Mouse (Mus musculus) granulocyte monocyte progenitor cell, adult 5-6 weeks (primary cell): ENCODE data around the gene Fezf1. TPM values are rescaled to one million over a fixed set of nuclear protein-coding genes. Genes with fewer than 3 reads are reported as not detected.

Source experiments
- ATAC-seq: replicated peaks from 2 replicates; pipeline ENCODE4 v1.8.0; 2016; ENCODE audit warnings: mild to moderate bottlenecking, moderate TSS enrichment, inconsistent platforms; ENCODE audit not compliant: poor library complexity, severe bottlenecking
- total RNA-seq, 2 experiments: library from RNA; stranded (forward) in 1 of 2; stranded (reverse) in 1 of 2; fragments of 200-712, 200-1000 nt in 1 of 2; fragments of >200 nt in 1 of 2; fragmentation: Nextera tagmentation in 1 of 2; gene quantifications; 2 replicates each; pipeline ENCODE4 v1.2.3; 2014 to 2017

Fezf1 gene
- total RNA-seq, 2 experiments from 2014 or later, result not detected

DNA sequence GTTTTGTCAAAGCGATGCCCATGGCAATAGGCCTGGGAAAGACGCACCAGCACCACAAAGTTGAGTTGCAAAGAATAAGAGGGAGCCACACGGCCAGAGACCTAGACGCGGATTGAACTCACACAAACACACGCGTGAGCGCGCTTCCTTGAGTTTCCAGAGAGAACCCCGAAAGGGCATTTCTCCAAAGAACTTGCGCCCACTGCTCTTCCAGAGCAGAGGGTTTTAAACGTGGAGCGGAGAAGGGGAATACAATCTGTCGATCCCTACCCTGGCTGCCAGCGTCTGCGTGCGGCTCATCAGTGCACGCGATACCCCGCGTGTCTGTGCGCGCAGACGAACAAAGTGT lies 865 bp upstream of the Fezf1 start:
- ATAC-seq, result no peak

DNA sequence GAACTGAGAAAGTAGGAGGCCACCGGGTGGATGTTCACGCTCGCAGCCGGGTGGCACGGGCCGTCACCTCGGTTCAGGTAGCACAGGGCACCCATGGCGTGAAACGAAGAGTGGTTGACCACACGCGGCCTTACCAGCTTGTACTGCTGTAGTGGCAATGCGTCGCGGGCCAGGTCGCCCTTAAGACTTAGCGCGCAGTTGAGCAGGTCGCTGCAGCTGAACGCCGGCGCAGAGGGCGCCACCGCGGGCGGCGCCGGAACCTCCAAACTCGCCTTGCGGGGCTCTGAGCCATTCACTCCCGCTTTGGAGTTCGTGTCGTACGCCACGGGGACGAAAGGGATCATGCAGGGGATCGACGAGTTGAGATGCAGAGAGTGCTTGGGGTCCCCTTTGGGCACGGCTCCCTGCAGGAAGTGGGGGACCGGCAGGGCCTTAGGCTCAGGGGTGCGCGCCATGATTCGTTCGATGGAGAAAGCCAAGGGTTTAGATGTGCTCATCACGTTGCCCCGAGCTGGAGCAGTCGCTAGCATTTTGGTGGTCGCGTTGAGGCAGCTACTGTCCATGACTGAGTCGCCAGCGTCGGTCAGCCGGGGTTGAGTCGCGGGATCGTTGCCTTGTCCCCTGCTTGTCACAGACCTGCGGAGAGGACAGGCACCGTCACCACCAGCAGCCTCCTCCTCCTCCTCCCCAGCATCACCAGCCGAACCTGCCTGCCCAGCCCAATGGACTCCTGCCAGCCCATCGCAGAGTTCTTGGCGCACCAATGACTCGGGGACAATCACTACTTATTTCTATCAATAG lies 450 bp downstream of the Fezf1 start:
- peak; percentile 26; the same call in 1 of the 2 replicates for ATAC-seq

DNA sequence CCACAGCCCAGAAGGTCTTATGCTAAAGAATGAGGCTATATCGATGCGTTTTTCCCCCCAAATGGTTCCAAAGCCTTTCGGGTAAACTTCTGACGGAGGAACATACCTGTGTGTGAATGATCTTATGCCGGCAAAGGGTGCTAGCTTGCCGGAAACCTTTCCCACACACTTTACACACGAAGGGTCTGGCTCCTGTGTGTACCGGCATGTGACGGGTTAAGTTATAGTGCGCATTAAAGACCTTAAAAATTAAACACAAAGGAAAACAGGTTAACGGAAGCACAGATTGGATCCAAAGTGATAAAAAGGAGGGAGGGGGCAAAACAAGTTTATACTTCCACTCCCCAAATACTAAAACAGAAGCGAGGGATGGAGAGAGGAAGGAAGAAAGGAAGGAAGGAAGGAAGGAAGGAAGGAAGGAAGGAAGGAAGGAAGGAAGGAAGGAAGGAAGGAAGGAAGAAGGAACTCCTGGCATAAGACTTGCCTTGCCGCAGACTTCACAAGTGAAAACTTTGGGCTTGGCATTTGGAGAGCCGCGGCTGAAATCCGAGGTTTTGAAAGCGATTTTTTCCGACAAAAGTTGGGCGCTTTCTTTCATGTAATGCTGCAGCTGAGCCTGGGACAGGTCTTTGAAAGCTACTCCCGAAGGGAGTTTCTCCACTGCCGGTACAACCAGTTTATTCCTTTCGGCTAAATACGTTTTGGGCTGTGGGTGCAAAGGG lies 1.2 kb downstream of the Fezf1 start:
- no peak for ATAC-seq

DNA sequence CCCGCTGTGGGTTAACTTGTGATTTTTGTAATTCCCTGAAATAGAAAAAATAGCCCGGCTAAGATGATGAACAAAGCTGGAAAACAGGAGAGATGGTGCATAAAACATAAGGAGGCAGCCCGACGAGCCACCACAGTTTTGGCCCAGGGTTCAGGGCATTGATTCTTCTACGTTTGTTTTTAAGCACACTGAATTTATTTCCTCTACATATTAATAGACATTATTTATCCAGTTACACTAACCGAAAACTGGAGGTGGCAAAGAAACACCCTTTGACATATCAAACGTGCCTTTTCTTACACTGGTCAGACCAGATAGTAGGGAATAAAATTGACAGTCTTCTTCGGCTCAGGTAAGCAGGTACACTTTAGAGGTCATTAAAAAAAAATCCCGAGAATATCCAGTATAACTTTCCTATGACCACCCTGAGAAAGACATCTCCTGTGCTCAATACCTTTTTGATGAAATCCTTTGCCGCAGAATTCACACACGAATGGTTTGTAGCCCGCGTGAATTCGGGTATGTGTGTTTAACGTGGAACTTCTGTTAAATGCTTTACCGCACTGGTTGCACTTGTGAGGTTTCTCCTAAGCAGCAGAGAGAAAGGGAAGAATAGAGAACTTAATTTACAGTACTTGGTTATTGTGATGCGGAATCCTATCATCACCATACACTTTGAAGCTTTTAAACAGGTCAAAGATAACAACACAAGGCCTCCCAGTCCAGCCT lies 1.9 kb downstream of the Fezf1 start:
- ATAC-seq, result no peak

DNA sequence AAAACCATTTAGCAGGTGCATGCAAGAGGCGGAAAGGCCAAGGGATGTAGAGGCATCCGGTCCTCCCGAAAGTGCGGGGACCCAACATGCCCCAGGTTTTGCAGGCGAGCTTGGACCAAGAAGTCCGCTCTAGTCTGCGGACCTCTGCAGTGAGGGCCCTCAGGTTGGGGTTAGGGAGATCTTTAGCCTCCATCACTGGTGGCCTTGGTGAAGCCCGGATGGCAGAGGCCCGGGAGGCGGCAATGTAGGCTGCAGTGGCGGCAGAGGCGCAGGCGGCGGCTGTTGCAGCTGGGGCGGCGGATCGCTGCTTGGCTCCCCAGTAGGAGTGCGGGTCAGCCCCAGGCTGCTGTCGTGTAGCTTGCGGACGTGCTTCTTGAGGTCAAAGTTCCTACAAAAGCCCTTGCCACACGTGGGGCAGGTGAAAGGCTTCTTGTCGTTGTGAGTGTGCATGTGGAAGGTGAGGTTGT lies 2.6 kb downstream of the Fezf1 start:
- no peak for ATAC-seq

DNA sequence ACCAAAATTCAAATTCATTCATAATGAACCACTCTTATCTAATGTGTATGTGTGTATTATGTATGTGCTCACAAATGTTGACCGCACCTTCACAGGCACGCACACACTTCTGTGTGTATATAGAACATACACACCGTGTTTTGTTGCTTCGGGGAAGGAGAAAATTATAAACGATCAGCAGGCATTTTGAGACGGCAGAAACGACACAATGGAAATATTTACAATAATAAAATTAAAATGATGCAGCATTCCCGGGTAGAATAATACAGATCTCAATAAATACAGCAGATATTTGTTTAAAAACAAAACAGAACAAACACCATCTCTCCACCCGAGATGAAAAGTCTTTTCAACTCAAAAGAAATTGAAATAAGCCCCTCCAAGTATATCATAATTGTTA lies 3.0 kb downstream of the Fezf1 start:
- no peak for ATAC-seq

DNA sequence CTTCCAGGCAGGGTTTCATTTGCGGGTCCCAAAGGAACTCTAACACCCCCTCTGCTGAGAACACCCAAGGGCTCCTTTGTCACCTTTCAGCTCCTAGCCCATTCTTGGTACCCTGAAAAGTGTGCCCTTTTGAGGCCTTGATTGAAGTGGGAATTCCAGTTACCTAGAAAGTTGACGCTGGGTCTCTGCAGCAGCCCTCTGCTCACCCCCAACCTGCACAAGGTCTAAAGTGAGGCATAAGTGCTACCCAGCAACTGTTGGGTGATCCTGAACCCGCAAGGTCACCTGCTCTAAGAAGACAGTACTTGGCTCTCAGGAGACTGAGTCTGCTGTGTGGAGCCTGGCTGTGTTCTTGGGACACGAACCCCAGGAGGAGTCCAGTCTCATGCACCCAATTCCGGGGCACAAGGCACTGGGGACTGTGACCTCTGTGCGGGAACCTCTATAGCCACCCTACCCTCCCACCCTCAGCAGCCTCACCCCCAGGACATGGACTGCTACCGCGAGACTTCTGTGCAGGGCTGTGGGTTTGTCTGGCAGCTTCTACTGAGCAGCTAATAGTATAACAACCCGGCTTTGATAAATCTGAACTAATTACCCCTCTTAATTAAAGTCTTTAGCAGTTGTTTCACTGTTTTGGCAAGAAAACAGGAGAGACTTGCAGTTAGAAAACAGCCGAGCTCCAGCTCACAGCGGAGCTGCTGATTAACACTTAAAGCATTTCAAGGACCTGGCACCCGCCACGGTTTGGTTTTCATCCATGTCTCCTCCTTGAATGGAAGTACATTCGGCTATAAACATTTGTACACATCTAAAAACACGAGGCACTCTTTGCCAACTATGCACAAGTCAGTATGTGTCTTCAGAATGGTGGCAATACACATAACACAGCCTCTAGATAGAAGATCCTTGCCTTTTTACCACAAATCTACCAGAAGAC lies 4.1 kb downstream of the Fezf1 start:
- no peak for ATAC-seq

DNA sequence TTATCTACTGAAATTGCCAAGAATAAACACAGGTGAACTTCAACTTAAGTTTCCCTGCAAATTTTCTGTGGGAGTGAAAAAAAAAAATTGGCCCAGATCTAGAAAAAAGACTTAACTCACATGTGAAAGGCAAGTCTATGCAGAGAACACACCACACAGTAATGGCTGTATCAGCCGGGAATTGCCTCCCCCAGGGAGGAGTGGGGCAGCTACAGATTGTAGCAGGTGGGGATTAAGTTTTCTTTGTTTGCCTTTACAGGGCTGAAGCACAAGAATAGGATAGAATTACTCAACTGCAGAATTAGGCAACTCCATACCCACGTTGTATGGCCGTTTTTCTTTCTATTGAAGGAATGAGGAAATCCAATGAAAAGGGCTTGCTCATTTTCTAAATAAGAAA lies 36.7 kb downstream of the Fezf1 start:
- no peak for ATAC-seq

DNA sequence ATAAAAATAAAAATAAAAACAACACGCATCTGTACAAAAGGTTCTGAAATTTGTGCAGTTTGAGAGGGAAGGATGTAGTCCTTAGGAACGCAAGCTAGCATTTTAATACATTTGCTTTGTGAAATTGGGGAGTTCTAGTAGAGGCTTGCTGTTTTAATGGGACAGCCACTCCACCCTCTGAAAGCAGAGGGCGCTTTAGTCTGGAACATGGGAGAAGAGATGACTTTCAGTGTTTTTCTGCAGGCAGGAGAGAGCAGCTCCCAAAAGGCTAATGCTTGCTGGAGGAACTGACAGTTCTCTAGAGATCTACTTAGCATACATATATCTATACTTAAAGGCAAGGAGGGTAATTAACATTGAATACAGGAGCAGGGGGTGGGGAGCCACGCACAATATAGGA lies 40.4 kb downstream of the Fezf1 start:
- no peak for ATAC-seq

DNA sequence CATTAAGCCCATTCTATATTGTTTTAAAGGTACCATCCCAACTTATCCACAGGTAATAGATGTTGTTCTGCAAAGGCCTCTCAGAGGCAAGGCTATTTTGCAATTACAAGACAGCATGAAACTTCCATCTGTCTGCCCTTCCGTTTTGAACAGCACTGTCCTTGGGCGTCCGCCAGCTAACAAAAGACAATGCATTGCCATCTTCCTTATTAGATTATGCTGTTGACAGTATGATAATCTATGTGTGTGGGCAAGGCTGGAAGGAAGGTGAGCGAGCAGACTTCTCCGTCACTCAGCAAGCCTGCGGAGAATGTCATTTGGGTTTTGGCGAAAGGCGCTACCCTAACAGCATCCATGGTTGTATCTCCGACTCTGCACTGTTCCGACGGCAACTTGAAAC lies 45.5 kb downstream of the Fezf1 start:
- no peak for ATAC-seq

Other genes with a start within 250 kb of the Fezf1 start
- gene Aass, start 115.4 kb downstream of the Fezf1 start, total RNA-seq (2014; fragmentation: Nextera tagmentation), result not detected in 2 replicates
- gene Aass, start 115.4 kb downstream of the Fezf1 start, total RNA-seq (2017), result not detected in 2 replicates